Comparison of ENCODE assay signal across 8 mouse cellular contexts in genomic region chr2:84916548-84917320, GRCm38 (mm10). TPM values are rescaled to one million over a fixed set of nuclear protein-coding genes. Genes with fewer than 3 reads are reported as not detected.
DNase-seq lines count a peak whose midpoint lies in the region; ATAC-seq lines count a peak whose summit lies in the region.

No protein-coding gene starts in this region.

- peak overlapping the region; percentile 65 for H3K27ac ChIP-seq in heart, embryonic 15.5 days
- H3K27ac ChIP-seq in stomach, embryonic 16.5 days (ENCODE audit: low read length) = peak overlapping the region; percentile 46; the same call in 1 of the 2 replicates

- no peaks in the 10 kb centered on the region for H3K36me3 ChIP-seq in heart, embryonic 15.5 days
- H3K36me3 ChIP-seq in stomach, embryonic 16.5 days (ENCODE audit: control insufficient read depth, insufficient read depth, low read length) = no peaks in the 10 kb centered on the region

- DNase-seq in testis, postnatal 14 days (ENCODE audit: low spot score) = peak; percentile 30
- DNase-seq in testis, postnatal 10 days (ENCODE audit: low spot score) = no peak
- peak; percentile 65 to 88 for DNase-seq in kidney, postnatal 25 days
- no peak for DNase-seq in neural tube, embryonic 10.5 days (ENCODE audit: extremely low spot score, low spot score)
- no peak for DNase-seq in frontal cortex, postnatal 36 days (ENCODE audit: low spot score in 2 of 2)
- no peak for DNase-seq in ovary, postnatal 10 days (ENCODE audit: low spot score)

- no peaks in the 10 kb centered on the region for H3K27me3 ChIP-seq in heart, embryonic 15.5 days
- H3K27me3 ChIP-seq in stomach, embryonic 16.5 days (ENCODE audit: control insufficient read depth, insufficient read depth, low read length) = no peaks in the 10 kb centered on the region

- no peak overlapping the region for H3K4me3 ChIP-seq in heart, embryonic 15.5 days
- H3K4me3 ChIP-seq in stomach, embryonic 16.5 days (replicated peaks; ENCODE audit: low read length) = no peak overlapping the region

- H3K4me1 ChIP-seq in heart, embryonic 15.5 days (replicated peaks) = peaks cover 17% of the 10 kb centered on the region
- H3K4me1 ChIP-seq in stomach, embryonic 16.5 days (ENCODE audit: control insufficient read depth, insufficient read depth, low read length) = peaks cover 8% of the 10 kb centered on the region; the same call in 1 of the 2 replicates

- H3K9ac ChIP-seq in heart, embryonic 15.5 days = no peak overlapping the region
- H3K9ac ChIP-seq in stomach, embryonic 16.5 days (ENCODE audit: low read length) = no peak overlapping the region

- no peak overlapping the region for H3K4me2 ChIP-seq in heart, embryonic 15.5 days
- H3K4me2 ChIP-seq in stomach, embryonic 16.5 days (ENCODE audit: low read depth, low read length) = no peak overlapping the region

- no peak; the same call in 1 of the 2 replicates for ATAC-seq in heart, embryonic 15.5 days (replicated peaks; ENCODE audit: insufficient number of reproducible peaks, insufficient read depth, low FRiP score, low read depth)
- no peak; the same call in 1 of the 2 replicates for ATAC-seq in stomach, embryonic 16.5 days (ENCODE audit: insufficient read depth, low FRiP score)

- 55% methylated on average over 8 of the region's 8 CpGs for WGBS in heart, embryonic 15.5 days
- WGBS in stomach, embryonic 16.5 days = 43% methylated on average over 8 of the region's 8 CpGs

- no peaks in the 10 kb centered on the region for H3K9me3 ChIP-seq in heart, embryonic 15.5 days (replicated peaks)
- no peaks in the 10 kb centered on the region for H3K9me3 ChIP-seq in stomach, embryonic 16.5 days (replicated peaks; ENCODE audit: control insufficient read depth, low read length)

RNA-seq across cellular contexts. Expression of gene Slc43a3, which starts 19.6 kb away (rescaled TPM):
- 35.8 and 40.8 TPM in 2 replicates for polyA plus RNA-seq in heart, embryonic 15.5 days (2015; fragmentation: Nextera tagmentation; extraction: Ambion mirVana)
- polyA plus RNA-seq in stomach, embryonic 16.5 days (2015; fragmentation: Nextera tagmentation; extraction: Ambion mirVana) = 37.3 and 41.9 TPM in 2 replicates

RNA-seq across cellular contexts. Expression of gene Rtn4rl2, which starts 30.2 kb away (rescaled TPM):
- 1.9 and 2.1 TPM in 2 replicates for polyA plus RNA-seq in heart, embryonic 15.5 days (2015; fragmentation: Nextera tagmentation; extraction: Ambion mirVana)
- 0.37 TPM in 1 of 2 replicates, not detected in the other for polyA plus RNA-seq in stomach, embryonic 16.5 days (2015; fragmentation: Nextera tagmentation; extraction: Ambion mirVana)

Comparison
In these comparisons a context has a peak if more than half of its experiments do, and no peak if none do; other contexts are left out.
1. DNase-seq: peak in testis, postnatal 14 days (single experiment) and kidney, postnatal 25 days (2 of 2); none in testis, postnatal 10 days (single experiment), neural tube, embryonic 10.5 days (single experiment), frontal cortex, postnatal 36 days (0 of 2) and ovary, postnatal 10 days (single experiment).